Mouse (Mus musculus): ENCODE measurements at regions not wholly inside any gene's neighbourhood (a gene's known extent, or its start where the extent isn't known, plus 50 kb on each side); places are given as distances from the start of the nearest gene placed in this dataset.

DNA sequence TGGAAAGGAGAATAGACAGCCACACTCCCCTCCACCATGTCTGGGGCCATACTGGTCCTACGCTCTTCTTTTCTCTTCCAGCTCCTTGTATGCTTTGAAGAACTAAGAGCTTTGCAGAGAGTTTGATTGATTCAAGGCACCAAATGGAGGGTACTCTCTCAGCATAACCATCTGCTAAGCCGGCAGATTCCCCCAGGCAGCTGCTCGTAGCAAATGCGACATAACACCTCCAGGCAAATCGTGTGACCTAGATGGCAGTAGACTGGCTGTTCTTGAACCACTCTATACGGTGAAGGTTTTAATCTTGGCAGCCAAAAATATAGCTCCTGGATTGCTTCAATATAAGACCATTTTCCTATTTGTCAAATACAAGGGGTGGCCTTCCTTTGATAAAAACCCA lies 191.8 kb upstream of the Pabpc6 start:
- DNase-seq (ENCODE audit: low read depth, low spot score): no peak

DNA sequence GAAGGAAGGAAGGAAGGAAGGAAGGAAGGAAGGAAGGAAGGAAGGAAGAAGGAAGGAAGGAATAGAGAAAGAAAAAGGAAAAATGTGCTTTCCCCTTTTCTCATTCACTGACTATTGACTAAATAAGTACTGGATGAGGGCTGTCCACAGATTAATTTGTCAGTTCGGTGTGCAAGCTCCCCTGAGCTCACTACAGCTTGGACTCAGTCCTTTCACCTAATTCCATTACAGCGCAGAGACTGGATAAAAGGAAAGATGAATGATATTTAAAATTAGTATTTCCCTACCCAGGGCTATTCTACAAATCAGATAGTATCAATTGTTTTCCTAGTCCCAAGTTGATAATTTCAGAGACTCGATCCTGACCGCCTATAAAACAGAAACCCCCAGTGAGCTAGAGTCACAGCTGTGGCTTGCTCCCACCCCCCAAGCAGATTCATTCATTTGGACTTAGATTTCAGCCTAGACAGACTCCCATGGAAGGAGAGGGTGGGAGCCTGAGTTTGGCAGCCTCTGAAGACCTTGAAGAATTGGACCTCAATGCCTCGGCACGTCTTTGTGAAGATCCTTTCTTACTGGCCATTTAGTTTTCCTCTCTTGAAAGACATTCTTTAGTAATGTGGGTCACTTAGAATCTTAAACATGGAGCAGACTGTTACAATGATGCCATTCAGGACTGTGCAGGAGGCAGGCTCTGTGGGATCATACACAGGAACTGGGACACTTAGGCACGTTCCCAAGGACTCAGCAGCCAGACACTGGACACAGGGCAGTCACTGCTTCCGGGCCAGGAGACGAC lies 179.2 kb upstream of the Pabpc6 start:
- DNase-seq (ENCODE audit: low read depth, low spot score): no peak

DNA sequence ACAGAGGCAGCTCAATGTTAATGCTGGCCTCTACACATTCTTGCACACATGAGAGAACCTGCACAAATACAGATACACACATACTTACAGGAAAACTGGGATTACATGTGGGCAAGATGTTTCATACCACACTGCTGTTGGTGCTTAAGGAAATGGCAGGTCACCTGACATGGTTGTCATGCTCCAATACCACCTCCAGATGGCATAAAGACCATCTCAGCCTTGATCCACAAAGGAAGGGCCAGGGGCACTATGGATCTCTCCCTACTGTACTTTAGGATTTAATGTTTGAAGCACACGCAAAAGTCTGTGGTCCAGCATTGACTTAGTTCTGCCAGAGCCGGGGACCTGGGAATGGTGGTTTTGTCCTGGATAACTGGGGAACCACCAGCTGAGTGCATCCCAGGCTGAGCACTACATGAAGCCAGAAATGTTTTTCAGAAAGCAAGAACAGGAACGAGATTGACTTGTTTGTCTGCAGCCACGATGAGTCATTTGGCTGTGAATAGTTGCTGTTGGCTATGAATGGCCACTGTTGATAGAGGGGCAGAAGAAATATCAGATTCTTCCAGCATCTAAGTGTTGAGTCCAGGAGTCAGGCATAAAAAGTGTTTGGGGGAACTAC lies 176.0 kb upstream of the Pabpc6 start:
- DNase-seq (ENCODE audit: low read depth, low spot score): no peak

DNA sequence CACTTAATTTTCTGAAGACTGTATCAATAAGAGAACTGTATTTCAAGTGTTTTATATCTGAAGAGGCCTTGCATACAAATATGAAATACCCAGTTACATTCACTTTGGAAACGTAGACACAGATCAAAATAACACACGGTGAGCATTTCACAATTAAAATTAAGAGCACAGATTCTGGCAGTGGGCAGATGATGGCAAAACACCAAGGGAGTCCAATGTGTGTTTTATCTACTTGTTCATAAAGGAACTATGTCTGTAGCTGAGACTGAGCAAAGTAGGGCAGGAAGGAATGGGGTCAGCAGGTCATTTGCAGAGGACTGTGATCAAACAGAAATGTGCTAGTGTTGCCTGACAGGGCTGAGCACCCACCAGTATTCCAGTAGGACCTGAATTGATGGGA lies 171.6 kb upstream of the Pabpc6 start:
- DNase-seq (ENCODE audit: low read depth, low spot score): no peak

DNA sequence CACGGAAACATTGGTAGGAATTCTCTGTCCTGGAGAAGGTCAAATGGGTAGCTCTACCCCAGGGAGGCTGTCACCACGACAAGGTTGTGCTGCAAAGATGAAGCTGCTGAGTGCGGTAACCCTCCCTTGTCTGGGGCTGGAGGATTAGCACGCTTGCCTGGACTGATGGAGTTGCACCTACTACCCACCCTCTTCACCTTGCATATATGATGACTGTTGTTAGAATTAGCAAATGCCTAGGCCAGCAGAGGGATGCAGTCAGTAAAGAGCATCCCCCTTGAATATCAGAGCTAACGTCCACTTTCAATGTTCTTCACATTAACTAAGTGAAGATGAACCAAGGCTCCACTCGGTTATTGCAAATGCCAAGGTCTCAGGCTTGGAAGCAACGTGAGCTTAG lies 169.7 kb upstream of the Pabpc6 start:
- DNase-seq (ENCODE audit: low read depth, low spot score): no peak

DNA sequence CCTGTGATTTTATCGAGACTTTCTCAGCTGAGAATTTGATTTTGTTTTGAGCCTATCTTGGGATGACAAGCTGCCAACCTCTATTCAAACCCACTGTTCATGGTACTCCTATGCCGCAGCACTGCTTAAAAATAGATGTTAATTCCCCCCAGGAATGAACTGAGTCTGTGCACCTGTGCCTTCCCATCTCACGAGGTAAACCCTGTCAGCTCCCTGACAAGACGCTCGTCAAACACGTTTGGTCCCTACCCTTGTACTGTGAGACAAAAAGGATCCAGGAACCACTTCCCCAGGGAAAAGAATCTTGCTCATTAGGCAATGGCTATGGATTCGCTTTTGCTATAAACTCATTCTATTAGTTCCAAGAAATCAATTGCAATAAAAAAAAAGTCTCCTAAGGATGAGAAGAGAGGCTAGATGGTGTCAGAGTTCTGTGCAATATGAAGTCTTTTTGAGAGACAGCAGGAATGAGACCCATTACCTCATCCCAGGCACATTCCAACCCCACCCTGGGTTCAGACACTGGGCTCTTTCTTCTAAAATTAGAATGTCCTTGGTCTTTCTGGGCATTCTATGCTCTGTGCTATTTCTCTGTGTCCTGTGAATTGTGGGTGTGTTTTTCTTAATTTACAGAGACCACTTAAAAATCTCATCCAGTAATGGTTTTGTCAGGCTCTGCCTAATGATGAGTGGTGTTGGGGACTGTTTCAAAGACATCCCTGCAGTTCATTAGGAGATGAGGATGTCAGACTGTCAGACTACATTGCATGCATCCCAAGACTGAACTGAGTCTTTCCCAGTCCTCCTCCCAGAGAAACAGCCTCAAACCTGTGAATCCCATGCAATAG lies 167.7 kb upstream of the Pabpc6 start:
- no peak for DNase-seq (ENCODE audit: low read depth, low spot score)

DNA sequence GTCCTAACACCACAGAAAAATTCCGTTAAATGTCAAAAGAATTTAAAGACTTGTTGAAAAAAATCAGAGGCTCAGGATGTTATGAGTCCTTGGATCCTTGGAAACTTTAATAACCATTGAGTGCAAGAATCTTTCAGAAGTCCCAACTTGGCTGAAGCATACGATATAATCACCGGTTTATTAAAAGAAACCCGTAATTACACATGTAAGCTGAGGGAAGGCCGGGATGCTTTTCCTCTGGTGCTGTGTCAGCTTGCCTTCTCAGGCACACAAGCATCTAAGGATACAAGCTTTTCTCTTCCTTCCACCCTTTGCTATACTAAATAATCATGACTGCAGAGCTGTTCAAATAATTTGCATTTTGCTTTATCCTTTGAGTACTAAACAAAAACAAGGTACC lies 160.4 kb upstream of the Pabpc6 start:
- DNase-seq (ENCODE audit: low read depth, low spot score): no peak

DNA sequence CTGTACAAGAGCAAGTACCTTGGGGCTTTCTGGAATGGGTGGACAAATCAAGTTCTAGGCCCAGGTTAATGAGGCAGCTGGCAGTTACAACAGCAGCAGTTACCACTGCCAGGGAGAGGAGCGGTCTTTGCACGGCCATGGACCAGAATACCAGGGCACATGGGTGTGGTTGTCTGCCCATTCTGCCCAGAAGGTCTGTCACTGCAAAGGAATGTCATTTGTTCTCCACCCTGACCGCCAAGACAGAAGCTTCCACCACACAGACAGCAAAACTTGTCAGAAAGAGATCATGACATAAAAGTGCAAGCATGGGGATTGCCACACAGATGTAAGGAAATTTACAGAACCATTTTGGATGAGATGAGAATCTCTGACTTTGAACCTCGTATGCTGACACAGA lies 151.8 kb upstream of the Pabpc6 start:
- DNase-seq (ENCODE audit: low read depth, low spot score): no peak

DNA sequence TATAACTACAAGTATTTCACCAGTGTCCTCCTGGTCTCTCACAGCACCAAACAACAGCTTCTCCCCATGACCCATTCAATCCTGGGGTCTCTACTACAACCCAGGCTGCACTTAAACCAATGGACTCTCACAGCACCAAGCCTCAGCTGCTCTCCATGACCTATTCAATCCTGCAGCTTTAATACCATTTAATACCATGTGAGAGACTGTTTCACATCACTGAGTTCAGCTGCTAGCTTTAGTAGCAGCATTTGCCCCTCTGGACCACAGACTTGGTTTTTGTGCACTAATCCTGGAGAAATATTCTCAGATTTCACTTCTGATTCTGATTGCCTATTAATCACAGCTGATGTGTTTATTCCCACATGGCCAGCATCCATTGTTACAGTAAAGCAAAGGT lies 147.5 kb upstream of the Pabpc6 start:
- no peak for DNase-seq (ENCODE audit: low read depth, low spot score)

DNA sequence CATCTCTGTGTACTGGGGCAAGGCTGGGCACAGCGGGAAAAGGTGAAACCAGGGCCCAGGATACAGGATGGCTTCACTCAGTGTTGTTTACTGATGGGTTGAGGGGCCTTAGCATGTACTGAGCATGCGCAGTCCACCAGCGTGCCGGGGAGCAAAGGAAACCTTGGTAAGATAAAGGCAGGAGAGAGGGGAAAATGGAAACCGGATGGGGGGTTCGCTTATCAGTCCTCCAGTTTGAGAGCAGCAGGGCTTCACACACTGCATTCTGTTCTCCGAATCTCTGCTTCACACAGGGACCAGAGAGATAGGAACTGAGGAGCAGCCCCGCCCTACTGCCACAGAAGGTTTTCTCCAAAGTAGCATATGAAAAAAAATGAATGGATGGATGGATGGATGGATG lies 127.6 kb upstream of the Pabpc6 start:
- DNase-seq (ENCODE audit: low read depth, low spot score): no peak

DNA sequence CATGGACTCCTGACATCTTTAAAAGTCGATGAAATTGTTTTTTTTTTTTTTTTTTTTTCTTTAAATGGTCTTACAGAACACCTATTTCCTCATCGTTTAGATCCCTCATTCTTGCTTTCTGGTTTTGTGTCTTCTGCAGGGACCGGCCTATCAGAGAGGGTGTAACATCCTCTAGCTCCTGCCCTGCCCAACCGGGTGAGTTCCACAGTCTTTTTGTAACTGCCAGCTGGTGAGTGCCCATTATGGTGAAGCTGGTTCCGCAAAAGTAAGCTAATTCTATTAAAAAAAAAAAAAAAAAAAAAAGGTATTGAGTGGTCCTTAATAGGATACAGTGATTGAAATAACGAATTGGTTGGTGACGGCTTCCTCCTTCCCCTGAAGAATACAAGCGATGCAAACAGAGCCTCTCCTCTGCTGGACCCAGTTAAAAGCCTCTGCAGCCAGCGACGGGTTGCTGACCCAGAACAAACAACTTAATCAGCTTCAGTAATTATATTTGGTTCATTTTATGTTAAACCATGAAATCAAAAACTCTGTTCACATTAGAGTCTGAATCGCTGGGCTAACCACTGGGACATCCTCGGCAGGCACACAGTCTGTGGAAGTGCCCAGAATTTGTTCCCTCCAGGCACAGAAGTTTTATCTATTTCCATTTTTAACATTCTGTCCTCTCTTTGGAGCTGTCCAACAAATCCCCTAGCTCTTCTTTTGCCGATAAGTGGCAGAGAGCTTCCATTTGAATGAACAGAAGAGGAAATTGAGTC lies 126.9 kb upstream of the Pabpc6 start:
- no peak for DNase-seq (ENCODE audit: low read depth, low spot score)

DNA sequence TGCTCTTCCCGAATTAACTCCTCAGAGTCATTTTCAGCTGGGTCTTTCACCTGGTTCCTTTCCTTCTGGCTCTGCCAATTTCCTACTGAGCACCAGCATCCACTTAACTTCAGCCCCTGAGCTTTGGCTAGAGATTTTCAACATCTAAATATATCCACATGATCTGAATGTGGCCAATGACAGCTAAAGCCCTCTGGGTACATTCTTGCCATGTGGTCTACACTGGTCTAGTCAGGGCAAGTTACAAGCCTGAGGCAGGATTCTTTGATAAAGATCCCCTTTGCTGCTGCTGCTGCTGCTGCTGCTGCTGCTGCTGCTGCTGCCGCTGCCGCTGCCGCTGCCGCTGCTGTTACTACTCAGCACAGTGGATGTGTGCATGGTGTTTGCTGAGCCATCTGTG lies 109.3 kb upstream of the Pabpc6 start:
- no peak for DNase-seq (ENCODE audit: low read depth, low spot score)

DNA sequence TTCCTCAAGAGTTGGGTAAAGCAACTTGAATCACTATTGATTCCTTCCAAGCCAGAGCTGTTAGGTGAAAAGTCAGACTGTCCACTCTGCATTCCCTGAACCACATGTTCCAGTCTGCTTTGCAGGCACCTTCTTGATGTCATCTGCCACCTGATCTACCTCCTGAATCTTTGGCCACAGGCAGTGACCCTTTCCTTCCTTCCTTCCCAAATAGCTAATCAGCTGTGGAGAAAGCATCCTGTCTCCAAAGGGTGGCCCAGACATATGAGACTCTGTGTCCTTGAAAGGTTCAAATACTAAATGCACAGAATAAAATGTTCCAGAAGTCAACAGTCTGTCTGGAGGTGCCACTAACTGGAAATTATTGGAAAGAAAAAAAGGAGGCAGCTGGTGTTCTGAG lies 107.6 kb upstream of the Pabpc6 start:
- no peak for DNase-seq (ENCODE audit: low read depth, low spot score)

DNA sequence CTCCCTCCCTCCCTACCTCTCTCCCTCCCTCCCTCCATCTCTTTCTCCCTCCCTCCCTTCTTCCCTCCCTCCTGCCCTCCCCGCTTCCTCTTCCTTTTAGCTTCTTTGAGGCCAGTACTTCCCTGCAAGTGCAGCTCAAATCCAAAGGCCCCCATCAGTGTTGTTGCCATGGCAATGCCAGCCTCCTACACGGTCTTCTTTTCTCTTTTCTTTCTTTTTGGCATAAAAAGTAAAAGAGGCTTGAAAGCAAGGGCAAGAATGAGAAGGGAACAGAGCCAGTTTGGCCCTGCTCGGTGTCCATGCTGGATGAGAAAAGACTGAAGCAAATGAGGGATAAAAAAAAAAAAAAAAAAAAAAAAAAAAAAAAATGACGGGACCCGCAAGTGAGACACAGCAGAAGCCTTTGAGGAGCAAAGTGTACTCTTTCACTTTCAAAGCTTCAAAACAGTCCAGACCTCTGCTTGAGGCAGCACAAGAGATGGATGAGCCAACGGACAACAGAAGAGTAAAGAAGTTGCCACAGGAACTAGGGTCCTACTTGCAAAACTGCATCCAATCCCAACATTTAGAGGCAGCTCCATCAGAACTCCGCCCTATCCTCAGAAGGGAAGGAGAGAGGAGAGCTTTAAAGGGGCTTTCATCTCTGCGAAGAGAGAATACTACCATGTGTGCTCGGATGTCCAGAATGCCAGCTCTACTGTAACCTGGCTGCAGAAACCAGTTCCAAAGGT lies 106.9 kb upstream of the Pabpc6 start:
- no peak for DNase-seq (ENCODE audit: low read depth, low spot score)

DNA sequence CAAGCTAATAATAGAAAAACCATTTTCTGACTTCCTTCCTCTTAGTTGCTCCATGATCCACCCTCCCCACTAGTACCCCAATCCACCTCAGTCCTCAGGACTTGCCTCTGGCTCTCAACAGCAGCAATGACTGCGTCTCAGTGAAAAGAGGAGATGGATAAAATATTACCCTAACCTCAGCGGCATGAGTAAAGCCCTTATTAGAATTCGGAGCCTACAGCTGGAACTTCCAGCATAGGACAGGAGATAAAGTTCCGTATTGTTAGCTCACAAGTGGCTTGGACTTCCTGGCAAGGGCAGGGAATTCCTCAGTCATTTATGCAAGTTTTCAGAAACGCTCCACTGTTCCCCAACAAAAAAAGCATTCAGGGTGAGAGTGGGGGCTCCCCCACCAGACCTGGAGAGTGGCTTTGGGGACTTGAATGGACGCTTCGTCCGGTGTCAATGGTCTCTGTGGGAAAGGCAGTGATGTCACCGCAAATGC lies 106.2 kb upstream of the Pabpc6 start:
- no peak for DNase-seq (ENCODE audit: low read depth, low spot score)

DNA sequence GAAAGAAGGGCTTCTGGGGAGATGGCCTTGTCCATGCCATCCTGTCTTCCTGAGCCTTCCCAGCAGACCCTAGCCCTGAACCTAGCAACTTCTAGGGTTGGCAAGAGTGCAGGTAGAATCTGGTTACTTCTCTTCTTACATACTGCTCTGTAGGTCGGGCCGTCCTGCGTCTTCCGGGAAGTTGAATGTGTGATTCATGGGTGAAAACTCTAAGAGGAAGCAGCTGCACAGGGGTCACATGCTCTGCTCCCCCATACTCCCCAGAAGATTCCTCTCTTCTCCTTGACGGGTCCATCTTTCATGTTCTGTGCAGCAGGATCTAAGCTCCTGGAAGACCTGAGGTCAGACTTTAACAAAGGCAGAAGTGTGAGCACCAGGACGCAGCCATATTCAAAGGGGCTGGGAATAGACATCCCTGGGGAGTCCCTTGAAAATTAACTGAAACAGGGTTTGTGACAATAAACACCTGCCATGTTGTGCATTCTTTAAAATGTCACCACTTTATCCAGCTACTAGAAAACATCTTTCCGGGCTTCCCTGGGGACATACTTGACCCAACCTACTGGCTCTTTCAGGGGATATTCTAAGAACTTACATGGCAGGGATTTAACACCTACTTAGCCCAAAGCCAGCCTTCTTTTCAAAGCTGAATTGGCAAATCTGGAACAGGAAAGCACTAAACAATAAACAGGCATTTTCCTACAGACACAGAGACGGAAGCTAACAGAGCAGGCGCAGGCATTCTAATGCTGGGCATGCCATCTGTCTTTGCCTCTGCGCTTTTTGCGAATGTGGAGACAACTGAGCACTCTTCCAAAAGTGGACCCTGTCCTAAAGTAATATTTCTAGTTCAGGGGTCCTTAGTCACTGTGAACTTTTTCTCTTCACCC lies 105.5 kb upstream of the Pabpc6 start:
- no peak for DNase-seq (ENCODE audit: low read depth, low spot score)

DNA sequence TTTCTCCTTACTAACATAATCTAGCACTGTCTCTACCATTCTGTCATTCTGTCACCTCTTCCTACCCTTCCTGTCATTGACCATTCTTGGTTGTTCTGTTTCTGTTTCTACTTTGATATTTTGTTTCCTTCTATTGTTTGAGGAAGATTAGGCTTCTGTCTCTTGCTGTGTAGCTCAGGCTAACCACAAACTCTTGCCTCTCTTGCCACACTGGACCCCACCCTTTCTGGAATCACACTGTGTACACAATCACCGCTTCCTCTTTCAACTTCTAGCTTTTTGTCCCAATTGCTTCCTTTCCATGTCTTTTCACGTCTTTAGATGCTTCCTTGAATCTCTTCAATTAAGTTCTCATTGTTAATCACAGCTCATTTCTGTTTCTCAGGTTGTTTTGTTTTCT lies 104.2 kb upstream of the Pabpc6 start:
- DNase-seq (ENCODE audit: low read depth, low spot score): no peak

DNA sequence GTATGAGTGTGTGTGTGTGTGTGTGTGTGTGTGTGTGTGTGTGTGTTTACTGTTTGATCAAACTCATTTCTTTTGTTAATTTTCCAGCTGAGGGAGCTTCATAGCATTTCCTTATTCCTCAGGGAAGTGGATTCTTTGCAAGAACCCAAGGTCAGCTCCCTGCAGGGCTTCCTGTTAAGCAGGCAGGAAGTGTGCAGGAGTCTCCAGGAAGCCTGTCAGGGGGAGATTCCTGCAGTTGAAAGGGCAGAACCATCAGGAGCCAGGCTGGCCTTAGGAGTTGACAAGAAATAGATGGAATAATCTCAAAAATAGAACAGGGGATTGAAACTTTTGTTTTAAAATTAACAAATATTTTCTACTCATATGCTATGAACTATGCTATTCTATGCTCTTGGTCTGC lies 98.8 kb upstream of the Pabpc6 start:
- DNase-seq (ENCODE audit: low read depth, low spot score): no peak

DNA sequence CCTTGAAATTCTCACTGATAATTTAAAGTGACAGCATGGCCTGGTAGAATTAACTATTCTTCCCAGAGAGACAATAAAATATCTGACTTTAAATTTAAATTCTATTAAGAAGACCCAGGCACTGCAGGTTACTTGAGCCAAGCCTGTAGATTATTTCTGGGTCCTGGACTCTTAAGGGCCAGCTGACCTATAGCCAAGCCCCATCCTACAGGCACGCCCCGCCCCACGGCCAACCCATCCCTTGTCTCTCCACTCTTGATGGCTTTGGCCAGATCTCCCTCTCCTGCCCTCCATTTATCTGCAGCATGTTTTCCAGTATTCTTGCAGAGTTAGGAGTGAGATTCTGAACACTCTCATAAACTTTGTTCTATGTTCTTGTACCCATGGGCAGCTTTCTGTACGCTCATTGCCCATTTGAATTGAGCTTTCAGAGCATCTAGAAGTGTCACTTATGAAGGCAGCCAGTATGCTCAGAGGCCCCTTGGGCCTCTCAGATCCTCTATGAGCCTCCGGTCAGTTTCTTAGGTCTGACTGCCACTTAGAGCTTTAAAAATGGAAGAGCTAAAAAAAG lies 96.2 kb upstream of the Pabpc6 start:
- DNase-seq (ENCODE audit: low read depth, low spot score): no peak
